Mouse (Mus musculus) erythroblast, adult 5-6 weeks (primary cell): ENCODE results near the gene Sec16a. TPM values are rescaled to one million over a fixed set of nuclear protein-coding genes. Genes with fewer than 3 reads are reported as not detected.
"Not testable (repeated sequence)": the region's sequence is repeated elsewhere in the genome, so short reads cannot be mapped to it uniquely, and the experiment has no call there.

ENCODE experiments used
- ATAC-seq: replicated peaks from 2 replicates; pipeline ENCODE4 v1.8.0; 2016; ENCODE audit warnings: moderate number of reproducible peaks, mild to moderate bottlenecking, moderate TSS enrichment, inconsistent platforms; ENCODE audit not compliant: poor library complexity, low FRiP score, severe bottlenecking
- total RNA-seq, 2 experiments: library from RNA; stranded (forward) in 1 of 2; stranded (reverse) in 1 of 2; fragments of 150-400 nt in 1 of 2; fragments of 200-764, 138-1000 nt in 1 of 2; gene quantifications; 2 replicates each; pipeline versions ENCODE4 v1.2.3 to v1.2.4; 2015 to 2017; ENCODE audit warnings: low replicate concordance in 2 of 2

Sec16a gene
- total RNA-seq, 2 experiments from 2014 or later = 9.3 to 18.8 TPM

GRCm38 (mm10) chr2:26401023-26401422 is 44.0 kb downstream of the Sec16a start:
- no peak for ATAC-seq

GRCm38 (mm10) chr2:26400296-26400695 is 44.7 kb downstream of the Sec16a start:
- ATAC-seq = no peak

GRCm38 (mm10) chr2:26399647-26400046 is 45.4 kb downstream of the Sec16a start:
- ATAC-seq = no peak

GRCm38 (mm10) chr2:26398978-26399377 is 46.0 kb downstream of the Sec16a start:
- no peak for ATAC-seq

GRCm38 (mm10) chr2:26391617-26392016 is 53.4 kb downstream of the Sec16a start:
- ATAC-seq = no peak

GRCm38 (mm10) chr2:26390954-26391353 is 54.1 kb downstream of the Sec16a start:
- no peak for ATAC-seq

- ATAC-seq = peak; percentile 89
These were observed 55.8 kb downstream of the Sec16a start, which contains the start of the genes Entr1 and Pmpca for GRCm38 (mm10) chr2:26389154-26389690. TSS of gene Entr1 (minus strand) at chr2:26389316. TSS of gene Pmpca (plus strand) at chr2:26389339.

- 0 out of 2 replicates have a peak, but pooled peaks have one; percentile 28 for ATAC-seq
These were observed 56.3 kb downstream of the Sec16a start for GRCm38 (mm10) chr2:26388682-26389153.

- ATAC-seq = no peak
These were observed 57.3 kb downstream of the Sec16a start for GRCm38 (mm10) chr2:26387713-26388112.

GRCm38 (mm10) chr2:26380871-26381270 is 64.1 kb downstream of the Sec16a start:
- not testable (repeated sequence) for ATAC-seq

- ATAC-seq = peak; percentile 98
These were observed 64.8 kb downstream of the Sec16a start, which contains the start of gene Snapc4 for GRCm38 (mm10) chr2:26380131-26380771. TSS of gene Snapc4 (minus strand) at chr2:26380653.

GRCm38 (mm10) chr2:26372396-26372795 is 72.6 kb downstream of the Sec16a start:
- ATAC-seq = no peak

- ATAC-seq = no peak
These were observed 76.4 kb downstream of the Sec16a start for GRCm38 (mm10) chr2:26368572-26368971.

- no peak for ATAC-seq
These were observed 77.1 kb downstream of the Sec16a start for GRCm38 (mm10) chr2:26367911-26368310.

- no peak for ATAC-seq
These were observed 80.1 kb downstream of the Sec16a start for GRCm38 (mm10) chr2:26364738-26365465.

GRCm38 (mm10) chr2:26363481-26363880 is 81.5 kb downstream of the Sec16a start:
- no peak for ATAC-seq

GRCm38 (mm10) chr2:26362991-26363390 is 82.0 kb downstream of the Sec16a start:
- no peak for ATAC-seq

- ATAC-seq = no peak
These were observed 84.2 kb downstream of the Sec16a start, which contains the start of gene Card9 for GRCm38 (mm10) chr2:26360772-26361171. TSS of gene Card9 (minus strand) at chr2:26360918.

- ATAC-seq = no peak
These were observed 85.0 kb downstream of the Sec16a start for GRCm38 (mm10) chr2:26359983-26360382.
